Mouse (Mus musculus) kidney, adult 9 months (tissue): Measurements from ENCODE around the gene Olfr1342.

ENCODE experiments used
- DNase-seq: peaks from one replicate; pipeline ENCODE4 v3.0.0; 2022

The Olfr1342 gene

GRCm38 (mm10) chr4:118692412-118692973 is at the start of gene Olfr1342:
Olfr1342 (minus strand) TSS chr4:118692756.
- DNase-seq = no peak

DNA sequence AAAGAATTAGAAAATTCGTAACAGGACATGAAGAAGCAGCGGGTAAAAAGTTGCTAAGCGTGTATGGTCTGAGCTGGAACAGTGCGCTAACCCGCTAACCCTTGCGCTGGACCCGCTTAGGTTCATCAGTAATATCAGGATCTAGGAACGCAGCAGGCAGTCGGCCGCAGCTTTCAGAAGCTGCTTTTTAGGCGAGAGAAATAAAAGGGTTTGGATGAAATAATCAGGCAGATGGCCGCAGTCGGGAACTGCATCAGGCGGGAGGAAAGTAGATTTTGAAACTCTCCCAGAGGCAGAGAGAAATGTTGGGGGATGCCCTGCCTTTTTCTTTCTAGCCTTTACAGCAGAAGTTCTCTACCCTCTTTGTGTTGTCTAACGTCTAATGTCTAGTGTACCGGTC is 49.3 kb upstream of the Olfr1342 start:
- DNase-seq = no peak

GRCm38 (mm10) chr4:118740988-118741698 is 48.6 kb upstream of the Olfr1342 start:
- DNase-seq = no peak

DNA sequence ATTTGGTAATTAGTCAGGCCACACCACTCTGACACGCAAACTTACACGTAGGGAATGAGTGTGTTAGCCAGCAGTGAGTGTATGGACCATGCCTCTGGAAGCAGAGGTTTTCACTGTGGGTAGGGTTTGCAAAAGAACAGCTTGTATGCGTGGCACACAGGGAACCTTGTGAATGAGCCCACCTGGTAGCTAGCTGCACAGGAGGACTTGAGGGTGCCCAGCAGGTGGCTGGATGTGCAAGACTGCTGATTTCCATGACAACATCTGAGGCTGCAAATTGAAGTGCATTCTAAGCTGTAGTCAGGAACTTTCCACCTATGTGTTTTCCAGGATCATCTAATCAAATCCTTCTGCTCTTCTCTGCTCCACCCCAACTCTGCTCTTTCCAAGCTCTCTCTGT is 47.0 kb upstream of the Olfr1342 start:
- DNase-seq = no peak

- no peak for DNase-seq
Observed at GRCm38 (mm10) chr4:118731875-118732274, 39.3 kb upstream of the Olfr1342 start, which contains the start of gene Olfr1339. Olfr1339 (plus strand) TSS chr4:118732175.

DNA sequence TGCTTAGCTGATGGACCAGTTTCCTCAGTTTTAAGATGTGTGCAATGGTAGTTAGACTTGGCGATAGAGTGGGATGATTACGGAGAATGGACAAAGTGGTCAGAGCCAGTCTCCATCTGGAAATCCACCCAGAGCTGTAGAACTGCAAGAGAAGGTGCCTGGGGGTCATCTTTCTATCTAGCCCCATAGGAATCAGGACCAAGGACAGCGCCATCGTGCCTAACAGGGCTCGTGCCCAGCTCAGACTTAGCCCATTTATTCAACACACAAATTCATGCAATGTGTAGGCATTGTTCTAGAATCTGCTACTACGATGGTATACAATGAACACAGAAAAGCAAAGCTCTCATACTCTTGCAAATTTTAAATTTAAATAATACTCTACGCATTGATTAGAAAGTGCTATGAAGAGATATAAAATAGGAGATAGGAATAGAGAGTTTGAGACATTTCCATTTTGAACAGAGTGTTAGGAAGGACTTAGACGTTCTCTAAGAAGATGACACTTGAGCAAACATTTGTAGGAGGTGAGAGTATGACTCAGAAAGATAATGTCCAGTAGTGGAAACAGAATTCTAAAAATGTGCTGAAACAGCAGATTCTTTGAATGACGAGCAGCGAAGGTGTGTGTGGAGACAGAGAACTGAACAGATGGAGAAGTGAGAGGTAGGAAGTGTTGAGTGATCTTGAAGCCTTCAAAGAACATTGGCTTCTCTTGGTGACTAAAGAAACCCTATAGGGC is 29.4 kb upstream of the Olfr1342 start:
- peak; percentile 9 for DNase-seq

- DNase-seq = no peak
Observed at GRCm38 (mm10) chr4:118719838-118720237, 27.3 kb upstream of the Olfr1342 start, which contains the start of gene Olfr1340. Olfr1340 (plus strand) TSS chr4:118720138.

GRCm38 (mm10) chr4:118711656-118712055 is 19.1 kb upstream of the Olfr1342 start:
- no peak for DNase-seq

- DNase-seq = no peak
Observed at GRCm38 (mm10) chr4:118708086-118708485, 15.5 kb upstream of the Olfr1342 start.

DNA sequence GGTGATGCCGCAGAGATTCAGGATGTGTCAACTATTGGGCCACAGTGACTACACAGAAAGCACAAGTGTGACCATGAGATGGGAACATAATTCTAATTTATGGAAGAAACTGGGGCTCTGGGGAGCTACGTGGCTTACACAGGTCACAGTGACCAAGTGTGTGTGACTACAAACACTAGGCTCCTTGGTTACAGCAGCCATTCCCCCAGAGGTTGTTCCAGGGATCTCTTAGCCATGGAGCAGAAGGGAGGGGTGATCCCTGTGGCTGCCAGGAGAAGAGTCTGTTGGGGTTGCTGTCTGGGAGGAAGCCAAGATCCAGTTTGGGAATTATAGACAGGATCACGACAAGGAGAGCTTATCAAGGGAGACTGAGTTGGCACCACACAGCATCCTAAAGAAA is 10.7 kb upstream of the Olfr1342 start, which contains the start of gene Olfr1341:
Gene Olfr1341, plus strand, starts transcription at position 301 of the 400 bp plus-strand sequence.
- no peak for DNase-seq

GRCm38 (mm10) chr4:118693812-118694211 is 1.3 kb upstream of the Olfr1342 start:
- no peak for DNase-seq

DNA sequence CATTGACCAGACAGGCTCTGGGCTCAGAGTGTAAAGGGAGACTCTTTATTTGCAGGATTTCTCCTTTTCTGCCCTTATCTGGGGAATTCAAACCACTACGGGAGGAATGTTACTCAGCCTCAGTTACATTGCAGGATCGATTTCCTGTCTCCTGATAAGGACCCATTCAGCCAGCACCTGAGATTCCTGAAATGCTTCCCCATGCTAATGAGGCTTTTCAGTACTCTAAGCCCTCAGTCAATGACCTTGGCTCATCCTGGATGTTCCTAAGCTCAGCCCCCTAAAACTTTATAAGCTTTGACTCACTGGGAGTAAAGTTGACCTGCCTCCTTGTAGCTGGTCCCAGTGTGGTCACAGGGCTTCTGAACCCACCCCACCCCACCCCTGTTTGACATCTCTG is 5.5 kb downstream of the Olfr1342 start:
- no peak for DNase-seq

GRCm38 (mm10) chr4:118658652-118659051 is 33.9 kb downstream of the Olfr1342 start, which contains the start of gene Olfr62:
Olfr62 (plus strand) TSS chr4:118658952.
- DNase-seq = no peak

GRCm38 (mm10) chr4:118645234-118645633 is 47.3 kb downstream of the Olfr1342 start:
- peak; percentile 64 for DNase-seq

DNA sequence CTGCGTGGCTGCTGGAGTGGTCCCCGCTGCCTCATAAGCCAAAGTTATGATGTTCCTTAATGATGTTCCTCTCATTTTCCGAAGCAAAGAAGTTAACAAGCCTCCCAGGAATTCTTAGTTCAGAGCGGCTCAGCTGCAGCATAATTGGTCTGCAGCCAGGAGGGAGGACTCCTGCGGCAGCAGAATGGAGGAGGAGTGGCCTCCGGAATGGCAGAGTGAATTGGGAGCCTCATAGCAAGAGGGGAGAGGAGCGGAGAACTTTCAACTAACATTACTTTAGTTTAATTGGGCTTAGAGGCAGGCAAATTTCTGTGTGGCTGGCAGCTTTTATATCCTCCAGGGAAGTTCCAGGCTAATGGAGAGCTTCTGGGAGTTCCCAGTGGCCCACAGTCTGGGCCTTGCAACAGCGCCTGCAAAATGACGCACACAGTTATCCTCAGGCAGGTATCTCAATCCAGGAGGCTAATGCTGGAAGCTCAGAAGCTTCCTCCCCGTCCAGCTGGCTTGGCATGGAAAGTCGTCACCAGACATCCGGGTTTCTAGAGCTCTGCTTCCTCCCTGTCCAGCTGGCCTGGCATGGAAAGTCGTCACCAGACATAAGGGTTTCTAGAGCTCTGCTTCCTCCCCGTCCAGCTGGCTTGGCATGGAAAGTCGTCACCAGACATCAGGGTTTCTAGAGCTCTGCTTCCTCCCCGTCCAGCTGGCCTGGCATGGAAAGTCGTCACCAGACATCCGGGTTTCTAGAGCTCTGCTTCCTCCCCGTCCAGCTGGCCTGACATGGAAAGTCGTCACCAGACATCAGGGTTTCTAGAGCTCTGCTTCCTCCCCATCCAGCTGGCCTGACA is 50.0 kb downstream of the Olfr1342 start:
- DNase-seq = no peak
